Mouse (Mus musculus): ENCODE data around the gene Riox2. TPM values are rescaled to one million over a fixed set of nuclear protein-coding genes. Genes with fewer than 3 reads are reported as not detected.

Riox2 gene
- polyA plus RNA-seq, 1 experiment from 2014 or later, result 34.7 TPM

DNA sequence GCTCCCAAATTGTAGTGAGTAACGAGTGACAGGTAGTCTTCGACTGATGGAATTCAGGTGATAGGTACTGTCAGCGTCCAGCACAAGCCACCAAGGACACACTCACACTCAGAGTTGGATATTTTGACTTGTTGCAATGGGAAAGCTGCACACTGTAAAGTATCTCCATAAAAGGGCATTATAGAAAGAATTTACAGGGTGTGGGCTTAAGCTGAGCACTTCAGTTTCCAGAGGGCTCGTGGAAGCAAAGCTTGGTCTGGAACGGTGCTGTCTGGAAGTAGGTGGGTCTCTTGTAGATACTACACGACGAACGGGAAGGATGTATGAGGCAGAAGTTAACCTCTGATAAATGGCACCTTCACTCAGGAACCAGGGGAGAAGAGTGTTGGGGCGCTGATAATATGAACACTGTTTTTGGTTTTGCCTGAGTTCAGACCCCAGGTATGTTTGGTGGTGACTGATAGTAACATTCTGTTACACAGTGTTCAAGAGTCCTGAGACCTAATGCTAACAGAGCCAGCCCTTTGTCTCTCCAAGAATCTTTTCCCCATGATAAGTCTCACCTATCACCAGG lies 16.5 kb downstream of the Riox2 start:
- no peaks in the 10 kb centered on the region for H3K4me1 ChIP-seq (ENCODE audit: insufficient read depth)
- no peak overlapping the region for H3K9ac ChIP-seq
- no peaks in the 10 kb centered on the region for H3K27me3 ChIP-seq (ENCODE audit: insufficient read depth, low read length)
- no peaks in the 10 kb centered on the region for H3K9me3 ChIP-seq (ENCODE audit: low read depth, low read length)
- no peak overlapping the region for H3K4me3 ChIP-seq (ENCODE audit: low read depth, low read length)
- DNase-seq (no peak), ATAC-seq (ENCODE audit: insufficient read depth) (no peak)
- H3K36me3 ChIP-seq (ENCODE audit: insufficient read depth), result peaks cover 81% of the 10 kb centered on the region
- WGBS, result 81% methylated on average over 9 of the region's 9 CpGs
- no peak for TF ChIP-seq CTCF (IDR thresholded peaks at IDR 0.05; ENCODE audit: low read depth)
- H3K27ac ChIP-seq (ENCODE audit: low read depth), result no peak overlapping the region
- H3K4me2 ChIP-seq, result no peak overlapping the region

DNA sequence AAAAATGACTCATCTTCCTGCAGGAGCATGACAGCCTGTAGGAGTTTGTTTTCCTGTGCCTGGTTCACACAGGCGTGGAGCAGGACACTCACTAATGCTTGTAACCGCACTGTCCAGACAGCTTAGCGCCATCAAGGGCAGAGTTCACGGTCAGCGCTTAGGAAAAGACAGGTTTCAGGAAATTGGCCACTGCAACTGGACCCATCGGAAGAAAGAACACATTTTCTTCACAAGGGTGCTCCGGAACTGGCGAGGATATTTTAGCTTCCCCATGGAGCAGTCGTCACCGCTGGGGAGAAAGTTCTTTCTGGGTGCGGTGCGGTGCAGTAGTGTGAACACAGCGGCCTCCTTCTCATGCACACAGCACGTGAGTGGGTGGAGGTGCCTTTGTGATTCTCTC lies 21.6 kb downstream of the Riox2 start:
- no peak for ATAC-seq (ENCODE audit: insufficient read depth)
- no peak overlapping the region for H3K27ac ChIP-seq (ENCODE audit: low read depth)
- no peak overlapping the region for H3K4me2 ChIP-seq
- peaks cover 71% of the 10 kb centered on the region for H3K36me3 ChIP-seq (ENCODE audit: insufficient read depth)
- no peak for TF ChIP-seq CTCF (IDR thresholded peaks at IDR 0.05; ENCODE audit: low read depth)
- no peaks in the 10 kb centered on the region for H3K9me3 ChIP-seq (ENCODE audit: low read depth, low read length)
- 85% methylated on average over 14 of the region's 14 CpGs for WGBS
- H3K9ac ChIP-seq, result no peak overlapping the region
- H3K27me3 ChIP-seq (ENCODE audit: insufficient read depth, low read length), result no peaks in the 10 kb centered on the region
- no peak overlapping the region for H3K4me3 ChIP-seq (ENCODE audit: low read depth, low read length)
- H3K4me1 ChIP-seq (ENCODE audit: insufficient read depth), result no peaks in the 10 kb centered on the region
- no peak for DNase-seq

DNA sequence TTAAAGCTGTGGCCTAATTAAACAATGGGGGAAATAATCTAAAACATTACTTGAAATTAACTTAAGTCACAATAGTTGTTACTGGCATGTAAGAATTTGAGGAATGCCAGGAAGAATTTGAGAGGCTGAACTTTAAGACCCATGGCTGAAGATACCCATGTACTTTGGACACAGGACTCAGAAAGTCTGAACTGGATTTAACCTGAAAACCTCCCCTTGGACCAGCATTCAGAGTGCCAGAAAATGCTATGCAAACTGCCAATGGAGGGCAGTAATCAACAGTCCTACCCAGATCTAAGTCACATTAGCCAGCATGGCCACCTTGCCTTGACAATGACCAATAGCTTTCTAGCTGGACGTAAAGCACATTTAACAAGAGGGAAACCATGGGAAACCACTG lies 26.4 kb downstream of the Riox2 start:
- Histone ChIP-seq H3K4me3 (ENCODE audit: low read depth, low read length) (no peak overlapping the region), H3K9ac (no peak overlapping the region), H3K27me3 (ENCODE audit: insufficient read depth, low read length) (no peaks in the 10 kb centered on the region), H3K27ac (ENCODE audit: low read depth) (no peak overlapping the region), H3K36me3 (ENCODE audit: insufficient read depth) (peaks cover 39% of the 10 kb centered on the region), H3K9me3 (ENCODE audit: low read depth, low read length) (no peaks in the 10 kb centered on the region), H3K4me2 (no peak overlapping the region), H3K4me1 (ENCODE audit: insufficient read depth) (no peaks in the 10 kb centered on the region)
- ATAC-seq (ENCODE audit: insufficient read depth), result no peak
- 69% methylated on average over 1 of the region's 1 CpGs for WGBS
- no peak for DNase-seq
- no peak for TF ChIP-seq CTCF (IDR thresholded peaks at IDR 0.05; ENCODE audit: low read depth)

DNA sequence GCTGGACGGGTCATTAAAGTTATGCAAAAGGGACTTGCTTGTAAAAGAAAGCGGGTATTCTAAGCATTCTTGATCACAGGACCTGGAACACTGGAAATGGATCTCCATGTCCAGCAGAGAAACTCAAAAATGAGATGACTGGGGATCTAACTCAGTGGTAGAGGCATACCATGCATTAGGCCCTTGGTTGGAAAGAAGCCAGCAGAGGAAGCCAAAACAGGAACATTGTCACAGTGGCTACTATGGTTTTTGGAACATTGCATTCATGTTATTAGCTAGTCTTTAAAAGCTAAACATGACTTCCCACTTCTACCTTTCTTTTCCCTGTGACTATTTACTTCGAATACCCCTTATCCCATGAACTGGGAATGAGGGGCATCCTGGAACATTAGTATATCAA lies 27.6 kb downstream of the Riox2 start:
- H3K9ac ChIP-seq, result no peak overlapping the region
- peaks cover 27% of the 10 kb centered on the region for H3K36me3 ChIP-seq (ENCODE audit: insufficient read depth)
- no peak overlapping the region for H3K4me3 ChIP-seq (ENCODE audit: low read depth, low read length)
- DNase-seq, result no peak
- H3K27me3 ChIP-seq (ENCODE audit: insufficient read depth, low read length), result no peaks in the 10 kb centered on the region
- no peak for TF ChIP-seq CTCF (IDR thresholded peaks at IDR 0.05; ENCODE audit: low read depth)
- 91% methylated on average over 3 of the region's 3 CpGs for WGBS
- H3K9me3 ChIP-seq (ENCODE audit: low read depth, low read length), result no peaks in the 10 kb centered on the region
- no peak overlapping the region for H3K4me2 ChIP-seq
- no peaks in the 10 kb centered on the region for H3K4me1 ChIP-seq (ENCODE audit: insufficient read depth)
- ATAC-seq (ENCODE audit: insufficient read depth), result no peak
- no peak overlapping the region for H3K27ac ChIP-seq (ENCODE audit: low read depth)

DNA sequence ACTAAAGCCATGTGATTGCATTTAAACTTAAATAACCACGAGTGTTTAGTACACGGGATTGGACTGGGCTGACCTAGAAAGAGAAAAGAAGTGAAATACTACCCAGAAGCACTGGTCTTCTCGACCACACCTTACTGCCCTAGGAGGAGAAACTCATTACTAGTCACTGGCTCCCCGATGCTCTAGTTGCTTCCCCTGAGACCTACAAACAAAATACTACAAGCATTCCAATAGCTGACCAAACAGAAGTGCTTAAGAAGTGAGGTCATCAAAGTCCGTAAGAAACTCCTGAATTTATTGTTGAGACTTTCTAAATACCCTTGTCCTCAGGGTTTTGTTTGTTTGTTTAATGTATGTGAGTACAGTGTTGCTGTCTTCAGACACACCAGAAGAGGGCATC lies 38.3 kb downstream of the Riox2 start:
- H3K36me3 ChIP-seq (ENCODE audit: insufficient read depth), result peaks cover 8% of the 10 kb centered on the region
- H3K9me3 ChIP-seq (ENCODE audit: low read depth, low read length), result no peaks in the 10 kb centered on the region
- H3K27ac ChIP-seq (ENCODE audit: low read depth), result no peak overlapping the region
- no peak overlapping the region for H3K4me2 ChIP-seq
- no peak for TF ChIP-seq CTCF (IDR thresholded peaks at IDR 0.05; ENCODE audit: low read depth)
- no peaks in the 10 kb centered on the region for H3K4me1 ChIP-seq (ENCODE audit: insufficient read depth)
- 87% methylated on average over 5 of the region's 5 CpGs for WGBS
- H3K27me3 ChIP-seq (ENCODE audit: insufficient read depth, low read length), result no peaks in the 10 kb centered on the region
- DNase-seq (no peak), ATAC-seq (ENCODE audit: insufficient read depth) (no peak)
- H3K9ac ChIP-seq, result no peak overlapping the region
- no peak overlapping the region for H3K4me3 ChIP-seq (ENCODE audit: low read depth, low read length)

DNA sequence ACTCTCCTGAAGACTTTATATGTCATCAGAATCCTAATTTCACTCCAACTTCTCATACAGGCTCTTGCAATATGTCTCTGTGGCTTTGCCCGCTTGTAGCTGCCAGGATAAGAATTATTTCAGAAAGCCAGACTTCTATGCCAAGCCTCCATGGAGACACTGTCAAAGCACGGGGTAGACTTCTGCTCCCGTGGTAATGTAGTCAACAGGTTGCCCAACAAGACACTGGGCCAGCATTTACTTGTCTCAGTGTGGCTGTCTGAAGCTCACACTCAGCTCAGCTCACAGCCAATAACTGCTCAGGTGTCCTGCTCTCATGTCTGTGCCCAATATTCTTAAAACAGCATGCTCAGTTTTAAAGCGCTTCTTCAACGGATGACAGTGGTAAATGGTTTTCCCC lies 43.6 kb downstream of the Riox2 start:
- H3K27ac ChIP-seq (ENCODE audit: low read depth), result no peak overlapping the region
- DNase-seq, result no peak
- no peaks in the 10 kb centered on the region for H3K36me3 ChIP-seq (ENCODE audit: insufficient read depth)
- no peaks in the 10 kb centered on the region for H3K27me3 ChIP-seq (ENCODE audit: insufficient read depth, low read length)
- 92% methylated on average over 5 of the region's 5 CpGs for WGBS
- H3K4me1 ChIP-seq (ENCODE audit: insufficient read depth), result no peaks in the 10 kb centered on the region
- no peak overlapping the region for H3K9ac ChIP-seq
- no peak overlapping the region for H3K4me2 ChIP-seq
- no peak overlapping the region for H3K4me3 ChIP-seq (ENCODE audit: low read depth, low read length)
- no peak for ATAC-seq (ENCODE audit: insufficient read depth)
- no peak for TF ChIP-seq CTCF (IDR thresholded peaks at IDR 0.05; ENCODE audit: low read depth)
- no peaks in the 10 kb centered on the region for H3K9me3 ChIP-seq (ENCODE audit: low read depth, low read length)

DNA sequence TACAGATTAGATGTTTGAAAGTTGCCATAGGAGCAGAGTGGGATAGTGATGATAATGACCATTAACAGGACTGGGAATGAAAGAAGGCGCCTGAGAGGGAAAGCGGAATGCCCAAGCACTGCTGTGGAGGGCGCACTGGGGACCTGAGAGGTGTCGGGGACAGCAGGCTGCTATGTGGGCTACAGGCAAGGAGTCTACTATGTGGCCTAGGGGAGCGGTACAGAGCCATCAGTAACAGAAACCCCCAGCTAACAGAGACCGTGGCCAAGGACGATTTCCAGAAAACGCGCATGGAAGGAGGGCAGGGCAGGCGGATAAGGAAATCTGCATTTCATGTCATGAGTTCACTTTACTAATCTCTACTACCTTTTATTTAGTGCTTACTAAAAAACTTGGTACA lies 45.4 kb downstream of the Riox2 start:
- Histone ChIP-seq H3K4me1 (ENCODE audit: insufficient read depth) (no peaks in the 10 kb centered on the region), H3K4me3 (ENCODE audit: low read depth, low read length) (no peak overlapping the region), H3K27me3 (ENCODE audit: insufficient read depth, low read length) (no peaks in the 10 kb centered on the region), H3K9ac (no peak overlapping the region), H3K4me2 (no peak overlapping the region), H3K9me3 (ENCODE audit: low read depth, low read length) (no peaks in the 10 kb centered on the region), H3K27ac (ENCODE audit: low read depth) (no peak overlapping the region), H3K36me3 (ENCODE audit: insufficient read depth) (no peaks in the 10 kb centered on the region)
- WGBS, result 76% methylated on average over 10 of the region's 10 CpGs
- DNase-seq (no peak), ATAC-seq (ENCODE audit: insufficient read depth) (no peak)
- no peak for TF ChIP-seq CTCF (IDR thresholded peaks at IDR 0.05; ENCODE audit: low read depth)
